In genomic region chr19:10176477-10176876, GRCm38 (mm10) we compare ENCODE assay signal across 11 mouse cellular contexts.
"Had no signal": no experiment of that assay in that cellular context is flagged by ENCODE, and none has a peak within 500 bp of the region (broad histone marks: within the 10 kb centered on the region; RNA-seq: fewer than 3 reads in every experiment).

No protein-coding gene starts in this region.

- H3K36me3 ChIP-seq: limb, embryonic 13.5 days; midbrain, embryonic 10.5 days; neural tube, embryonic 15.5 days had no signal

- H3K27me3 ChIP-seq: limb, embryonic 13.5 days; neural tube, embryonic 15.5 days had no signal

- DNase-seq: kidney, adult 11 months; left cerebral cortex, postnatal 4 days; lung, postnatal 14 days; midbrain, embryonic 14.5 days; right cerebral cortex, adult 18-20 months; right cerebral cortex, postnatal 25 days; thymus, postnatal 36 days had no signal

- H3K27ac ChIP-seq: limb, embryonic 13.5 days; midbrain, embryonic 10.5 days; neural tube, embryonic 15.5 days had no signal

- H3K4me3 ChIP-seq: limb, embryonic 13.5 days; midbrain, embryonic 10.5 days; myocyte; neural tube, embryonic 15.5 days had no signal

- H3K4me1 ChIP-seq: limb, embryonic 13.5 days; neural tube, embryonic 15.5 days had no signal

- H3K9ac ChIP-seq: limb, embryonic 13.5 days; neural tube, embryonic 15.5 days had no signal

- H3K4me2 ChIP-seq: limb, embryonic 13.5 days; neural tube, embryonic 15.5 days had no signal

- H3K9me3 ChIP-seq: limb, embryonic 13.5 days; midbrain, embryonic 10.5 days; neural tube, embryonic 15.5 days had no signal
